ENCODE assay signal across 8 mouse cellular contexts in the genomic region with DNA sequence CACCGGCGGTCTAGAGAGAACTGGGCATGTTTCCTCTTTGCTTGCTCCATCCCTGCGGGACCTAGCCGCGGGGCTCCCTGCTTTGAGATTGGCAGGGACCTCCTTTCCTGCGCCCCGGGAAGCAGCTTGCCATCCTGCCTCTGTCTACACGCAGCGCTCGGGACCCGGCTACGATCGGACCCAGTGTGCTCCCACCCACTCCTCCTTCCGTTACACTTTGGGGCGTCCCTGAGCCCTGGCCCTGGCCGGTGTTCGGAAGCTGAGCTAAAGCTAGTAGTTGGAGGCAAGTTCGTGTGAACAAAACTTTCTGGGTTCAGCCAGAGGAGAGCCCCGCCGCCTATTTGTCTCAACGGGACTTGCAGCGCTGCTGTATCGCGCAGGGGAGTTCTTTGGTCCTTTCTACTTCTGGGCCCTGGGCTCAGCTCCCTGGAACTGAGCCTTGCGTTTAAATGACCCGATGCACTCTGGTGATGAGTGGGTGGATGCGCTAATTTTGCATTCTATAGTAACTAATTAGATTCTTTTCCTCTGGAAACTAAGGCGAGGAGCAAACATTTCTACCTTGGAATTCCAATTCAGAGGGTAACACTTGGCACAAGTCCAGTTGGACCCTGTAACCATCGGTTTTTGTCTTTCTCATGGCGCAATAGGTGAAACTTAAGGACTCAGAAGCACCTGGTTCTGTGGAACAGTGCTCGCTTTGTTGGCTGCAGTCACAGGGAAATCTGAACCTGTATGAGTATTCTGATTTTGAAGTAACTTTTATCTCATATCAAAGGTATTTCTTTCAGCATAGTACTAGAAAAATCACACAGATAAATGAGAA. TPM values are rescaled to one million over a fixed set of nuclear protein-coding genes. Genes with fewer than 3 reads are reported as not detected.
DNase-seq lines count a peak whose midpoint lies in the region; ATAC-seq and TF ChIP-seq lines count a peak whose summit lies in the region.

No protein-coding gene starts in this region.

- peak; percentile 14 for DNase-seq in urinary bladder, postnatal 10 days (ENCODE audit: low spot score)
- no peak for DNase-seq in urinary bladder, adult 2 months (ENCODE audit: low spot score)
- DNase-seq in embryonic facial prominence, embryonic 14.5 days (ENCODE audit: low spot score), result peak; percentile 83
- peak; percentile 77 for DNase-seq in kidney, postnatal 0 days (ENCODE audit: low spot score)
- DNase-seq in lung, embryonic 14.5 days, result peak; percentile 79
- DNase-seq in urinary bladder, postnatal 36 days (ENCODE audit: low spot score in 2 of 2), result peak; percentile 9 to 34

- WGBS in embryonic facial prominence, embryonic 14.5 days, result under 1% methylated on average over 23 of the region's 31 CpGs
- WGBS in heart, embryonic 15.5 days, result 3% methylated on average over 31 of the region's 31 CpGs
- WGBS in kidney, postnatal 0 days, result 2% methylated on average over 31 of the region's 31 CpGs
- WGBS in lung, embryonic 14.5 days, result 2% methylated on average over 31 of the region's 31 CpGs
- WGBS in neural tube, embryonic 15.5 days, result 2% methylated on average over 31 of the region's 31 CpGs

- peak overlapping the region; percentile 91 for H3K9ac ChIP-seq in embryonic facial prominence, embryonic 14.5 days (ENCODE audit: low read depth, low read length)
- peak overlapping the region; percentile 88 for H3K9ac ChIP-seq in heart, embryonic 15.5 days
- H3K9ac ChIP-seq in kidney, postnatal 0 days (ENCODE audit: low read depth, low read length), result peak overlapping the region; percentile 57
- peak overlapping the region; percentile 85 for H3K9ac ChIP-seq in lung, embryonic 14.5 days
- peak overlapping the region; percentile 66 for H3K9ac ChIP-seq in neural tube, embryonic 15.5 days (replicated peaks)

- H3K4me3 ChIP-seq in embryonic facial prominence, embryonic 14.5 days (ENCODE audit: low read depth, low read length), result peak overlapping the region; percentile 84
- H3K4me3 ChIP-seq in heart, embryonic 15.5 days, result peak overlapping the region; percentile 88
- peak overlapping the region; percentile 70 for H3K4me3 ChIP-seq in kidney, postnatal 0 days (replicated peaks; ENCODE audit: low read depth, low read length)
- peak overlapping the region; percentile 76 for H3K4me3 ChIP-seq in lung, embryonic 14.5 days (ENCODE audit: low read depth, low read length)
- H3K4me3 ChIP-seq in neural tube, embryonic 15.5 days (replicated peaks), result peak overlapping the region; percentile 60

- peak overlapping the region; percentile 71 for H3K4me2 ChIP-seq in embryonic facial prominence, embryonic 14.5 days (ENCODE audit: low read depth, low read length)
- peak overlapping the region; percentile 93 for H3K4me2 ChIP-seq in heart, embryonic 15.5 days
- peak overlapping the region; percentile 86 for H3K4me2 ChIP-seq in kidney, postnatal 0 days (ENCODE audit: low read length)
- H3K4me2 ChIP-seq in lung, embryonic 14.5 days, result peak overlapping the region; percentile 73
- H3K4me2 ChIP-seq in neural tube, embryonic 15.5 days, result peak overlapping the region; percentile 84

- TF ChIP-seq CTCF in kidney, postnatal 0 days (IDR thresholded peaks at IDR 0.05; ENCODE audit: low read depth), result no peak; the same call in 1 of the 2 replicates
- peak; percentile 43 for TF ChIP-seq CTCF in lung, embryonic 14.5 days (IDR thresholded peaks at IDR 0.05; ENCODE audit: low read depth)

- no peaks in the 10 kb centered on the region for H3K9me3 ChIP-seq in embryonic facial prominence, embryonic 14.5 days (ENCODE audit: control insufficient read depth, low read length)
- H3K9me3 ChIP-seq in heart, embryonic 15.5 days (replicated peaks), result no peaks in the 10 kb centered on the region
- H3K9me3 ChIP-seq in kidney, postnatal 0 days (replicated peaks; ENCODE audit: low read length), result no peaks in the 10 kb centered on the region
- no peaks in the 10 kb centered on the region for H3K9me3 ChIP-seq in lung, embryonic 14.5 days (ENCODE audit: low read depth, low read length)
- H3K9me3 ChIP-seq in neural tube, embryonic 15.5 days (replicated peaks), result no peaks in the 10 kb centered on the region

- no peaks in the 10 kb centered on the region for H3K36me3 ChIP-seq in embryonic facial prominence, embryonic 14.5 days (ENCODE audit: control insufficient read depth, insufficient read depth, low read length)
- no peaks in the 10 kb centered on the region for H3K36me3 ChIP-seq in heart, embryonic 15.5 days
- 0 out of 2 replicates have a peak, but pooled peaks cover 2% of the 10 kb centered on the region for H3K36me3 ChIP-seq in kidney, postnatal 0 days (ENCODE audit: insufficient read depth, low read length)
- 0 out of 2 replicates have a peak, but pooled peaks cover 4% of the 10 kb centered on the region for H3K36me3 ChIP-seq in lung, embryonic 14.5 days (ENCODE audit: insufficient read depth)
- no peaks in the 10 kb centered on the region for H3K36me3 ChIP-seq in neural tube, embryonic 15.5 days

- H3K27me3 ChIP-seq in embryonic facial prominence, embryonic 14.5 days (replicated peaks; ENCODE audit: control insufficient read depth, insufficient read depth, low read length), result no peaks in the 10 kb centered on the region
- no peaks in the 10 kb centered on the region for H3K27me3 ChIP-seq in heart, embryonic 15.5 days
- no peaks in the 10 kb centered on the region for H3K27me3 ChIP-seq in kidney, postnatal 0 days (ENCODE audit: insufficient read depth, low read length)
- no peaks in the 10 kb centered on the region for H3K27me3 ChIP-seq in lung, embryonic 14.5 days (ENCODE audit: insufficient read depth, low read length)
- 0 out of 2 replicates have a peak, but pooled peaks cover 3% of the 10 kb centered on the region for H3K27me3 ChIP-seq in neural tube, embryonic 15.5 days (replicated peaks)

- ATAC-seq in embryonic facial prominence, embryonic 14.5 days (ENCODE audit: low read depth), result peak; percentile 47
- ATAC-seq in heart, embryonic 15.5 days (replicated peaks; ENCODE audit: insufficient number of reproducible peaks, insufficient read depth, low FRiP score, low read depth), result peak; percentile 33
- peak; percentile 65 for ATAC-seq in kidney, postnatal 0 days (replicated peaks; ENCODE audit: low FRiP score, low read depth)
- peak; percentile 71 for ATAC-seq in lung, embryonic 14.5 days (ENCODE audit: insufficient read depth)
- ATAC-seq in neural tube, embryonic 15.5 days (ENCODE audit: low FRiP score), result peak; percentile 62

- H3K4me1 ChIP-seq in embryonic facial prominence, embryonic 14.5 days (ENCODE audit: control insufficient read depth, insufficient read depth, low read length), result peaks cover 41% of the 10 kb centered on the region
- H3K4me1 ChIP-seq in heart, embryonic 15.5 days (replicated peaks), result peaks cover 34% of the 10 kb centered on the region
- peaks cover 20% of the 10 kb centered on the region for H3K4me1 ChIP-seq in kidney, postnatal 0 days (replicated peaks; ENCODE audit: insufficient read depth, low read length)
- peaks cover 28% of the 10 kb centered on the region for H3K4me1 ChIP-seq in lung, embryonic 14.5 days (ENCODE audit: insufficient read depth)
- peaks cover 31% of the 10 kb centered on the region for H3K4me1 ChIP-seq in neural tube, embryonic 15.5 days

- peak overlapping the region; percentile 89 for H3K27ac ChIP-seq in embryonic facial prominence, embryonic 14.5 days (replicated peaks; ENCODE audit: low read depth, low read length)
- H3K27ac ChIP-seq in heart, embryonic 15.5 days, result peak overlapping the region; percentile 92
- peak overlapping the region; percentile 88 for H3K27ac ChIP-seq in kidney, postnatal 0 days
- H3K27ac ChIP-seq in lung, embryonic 14.5 days (ENCODE audit: low read depth), result peak overlapping the region; percentile 96
- H3K27ac ChIP-seq in neural tube, embryonic 15.5 days (replicated peaks), result peak overlapping the region; percentile 74

RNA-seq across cellular contexts. Expression of a gene that starts 0.8 kb away (rescaled TPM):
- 36.3 and 37.6 TPM in 2 replicates for polyA plus RNA-seq in urinary bladder, adult 2 months (2012; rRNA removed)
- polyA plus RNA-seq in embryonic facial prominence, embryonic 14.5 days (2014; fragmentation: Nextera tagmentation; extraction: Ambion mirVana), result 66.7 and 68.6 TPM in 2 replicates
- 33.2 and 33.8 TPM in 2 replicates for polyA plus RNA-seq in heart, embryonic 15.5 days (2015; fragmentation: Nextera tagmentation; extraction: Ambion mirVana)
- 37.1 and 38.7 TPM in 2 replicates for polyA plus RNA-seq in kidney, postnatal 0 days (2015; fragmentation: Nextera tagmentation; extraction: Ambion mirVana)
- 47.4 and 48.6 TPM in 2 replicates for polyA plus RNA-seq in lung, embryonic 14.5 days (2014; fragmentation: Nextera tagmentation; extraction: Ambion mirVana)
- 13.5 and 16.2 TPM in 2 replicates for polyA plus RNA-seq in neural tube, embryonic 15.5 days (2015; fragmentation: Nextera tagmentation; extraction: Ambion mirVana)
